Mouse (Mus musculus): ENCODE data around the gene Akt3. TPM values are rescaled to one million over a fixed set of nuclear protein-coding genes. Genes with fewer than 3 reads are reported as not detected.
A peak's percentile ranks its signal among the peaks of the same experiment; 100 is the strongest.

The Akt3 gene
- polyA plus RNA-seq, 1 experiment from 2014 or later = 3.4 TPM

DNA sequence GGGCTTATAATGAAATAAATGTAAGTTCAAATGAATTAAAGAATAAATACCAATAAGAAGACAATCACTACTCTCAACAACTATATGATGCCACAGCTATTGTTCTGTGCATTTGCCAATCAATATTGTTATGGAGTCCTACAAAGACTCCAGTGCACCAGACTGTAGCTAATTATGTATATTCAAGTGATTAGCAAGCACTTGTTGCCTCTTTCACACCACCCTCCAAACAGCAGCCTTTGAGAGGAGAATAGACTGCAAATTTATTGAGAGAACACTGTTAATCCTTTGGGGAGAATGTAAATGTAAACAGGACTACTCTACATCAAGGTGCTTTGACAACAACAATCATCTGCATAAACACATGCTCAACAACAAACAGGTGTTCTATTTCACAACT is 86.7 kb downstream of the Akt3 start:
- H3K36me3 ChIP-seq (ENCODE audit: insufficient read depth, low read length) = no peaks in the 10 kb centered on the region
- ATAC-seq (replicated peaks; ENCODE audit: low FRiP score, low read depth) (no peak), DNase-seq (ENCODE audit: low spot score) (no peak)
- no peak overlapping the region for H3K4me2 ChIP-seq (ENCODE audit: low read length)
- H3K9me3 ChIP-seq (replicated peaks; ENCODE audit: low read length) = no peaks in the 10 kb centered on the region
- no peaks in the 10 kb centered on the region for H3K27me3 ChIP-seq (ENCODE audit: insufficient read depth, low read length)
- no peak overlapping the region for H3K4me3 ChIP-seq (replicated peaks; ENCODE audit: low read depth, low read length)
- H3K9ac ChIP-seq (ENCODE audit: low read depth, low read length) = no peak overlapping the region
- H3K4me1 ChIP-seq (replicated peaks; ENCODE audit: insufficient read depth, low read length) = no peaks in the 10 kb centered on the region
- no peak overlapping the region for H3K27ac ChIP-seq
- no peak for TF ChIP-seq CTCF (IDR thresholded peaks at IDR 0.05; ENCODE audit: low read depth)

DNA sequence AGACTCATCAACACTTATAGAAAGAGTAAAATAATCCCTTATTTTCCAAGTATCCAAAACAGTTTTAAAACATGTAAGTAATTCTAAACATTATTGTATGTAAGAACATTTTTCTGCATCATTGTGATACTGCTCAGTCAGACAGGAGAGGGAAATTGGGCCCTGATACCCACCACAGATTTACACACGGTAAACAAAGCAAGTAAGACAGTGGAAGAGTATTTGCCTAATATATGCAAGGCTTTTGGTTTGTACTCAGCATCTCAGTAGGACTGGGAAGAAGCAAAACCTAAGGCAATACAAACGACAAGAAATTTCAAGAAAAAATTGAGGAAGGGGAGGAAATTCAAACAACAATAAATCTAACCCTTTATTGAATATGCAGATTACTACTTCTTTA is 92.2 kb downstream of the Akt3 start:
- no peak for DNase-seq (ENCODE audit: low spot score)
- 49% methylated on average over 2 of the region's 2 CpGs for WGBS
- Histone ChIP-seq H3K4me2 (ENCODE audit: low read length) (no peak overlapping the region), H3K27me3 (ENCODE audit: insufficient read depth, low read length) (no peaks in the 10 kb centered on the region), H3K4me1 (replicated peaks; ENCODE audit: insufficient read depth, low read length) (no peaks in the 10 kb centered on the region), H3K9me3 (replicated peaks; ENCODE audit: low read length) (no peaks in the 10 kb centered on the region), H3K9ac (ENCODE audit: low read depth, low read length) (no peak overlapping the region), H3K27ac (no peak overlapping the region), H3K4me3 (replicated peaks; ENCODE audit: low read depth, low read length) (no peak overlapping the region), H3K36me3 (ENCODE audit: insufficient read depth, low read length) (no peaks in the 10 kb centered on the region)
- no peak for TF ChIP-seq CTCF (IDR thresholded peaks at IDR 0.05; ENCODE audit: low read depth)
- ATAC-seq (replicated peaks; ENCODE audit: low FRiP score, low read depth) = no peak

DNA sequence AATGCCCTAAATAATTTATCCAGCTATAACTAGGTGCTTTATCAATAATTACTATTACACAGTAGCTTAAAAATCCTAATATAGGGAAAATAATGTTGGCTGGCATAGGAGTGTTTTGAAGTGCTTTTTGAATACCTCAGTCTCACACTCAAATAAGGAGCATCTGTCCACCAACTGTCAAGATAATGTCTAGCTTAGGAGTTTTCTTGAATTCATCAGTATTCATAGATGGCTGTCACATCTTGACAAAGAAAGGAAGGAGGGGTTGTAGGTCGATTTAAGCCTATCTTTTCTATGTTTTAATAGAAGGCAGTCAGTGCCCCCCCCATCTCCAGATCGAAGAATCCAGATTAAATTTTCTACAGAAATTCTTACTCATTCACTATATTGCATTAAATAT is 92.7 kb downstream of the Akt3 start:
- Histone ChIP-seq H3K9me3 (replicated peaks; ENCODE audit: low read length) (no peaks in the 10 kb centered on the region), H3K9ac (ENCODE audit: low read depth, low read length) (no peak overlapping the region), H3K27ac (no peak overlapping the region), H3K36me3 (ENCODE audit: insufficient read depth, low read length) (no peaks in the 10 kb centered on the region), H3K4me1 (replicated peaks; ENCODE audit: insufficient read depth, low read length) (no peaks in the 10 kb centered on the region), H3K27me3 (ENCODE audit: insufficient read depth, low read length) (no peaks in the 10 kb centered on the region), H3K4me3 (replicated peaks; ENCODE audit: low read depth, low read length) (no peak overlapping the region), H3K4me2 (ENCODE audit: low read length) (no peak overlapping the region)
- ATAC-seq (replicated peaks; ENCODE audit: low FRiP score, low read depth) = no peak
- no peak for TF ChIP-seq CTCF (IDR thresholded peaks at IDR 0.05; ENCODE audit: low read depth)
- 80% methylated on average over 2 of the region's 2 CpGs for WGBS
- DNase-seq (ENCODE audit: low spot score) = no peak

DNA sequence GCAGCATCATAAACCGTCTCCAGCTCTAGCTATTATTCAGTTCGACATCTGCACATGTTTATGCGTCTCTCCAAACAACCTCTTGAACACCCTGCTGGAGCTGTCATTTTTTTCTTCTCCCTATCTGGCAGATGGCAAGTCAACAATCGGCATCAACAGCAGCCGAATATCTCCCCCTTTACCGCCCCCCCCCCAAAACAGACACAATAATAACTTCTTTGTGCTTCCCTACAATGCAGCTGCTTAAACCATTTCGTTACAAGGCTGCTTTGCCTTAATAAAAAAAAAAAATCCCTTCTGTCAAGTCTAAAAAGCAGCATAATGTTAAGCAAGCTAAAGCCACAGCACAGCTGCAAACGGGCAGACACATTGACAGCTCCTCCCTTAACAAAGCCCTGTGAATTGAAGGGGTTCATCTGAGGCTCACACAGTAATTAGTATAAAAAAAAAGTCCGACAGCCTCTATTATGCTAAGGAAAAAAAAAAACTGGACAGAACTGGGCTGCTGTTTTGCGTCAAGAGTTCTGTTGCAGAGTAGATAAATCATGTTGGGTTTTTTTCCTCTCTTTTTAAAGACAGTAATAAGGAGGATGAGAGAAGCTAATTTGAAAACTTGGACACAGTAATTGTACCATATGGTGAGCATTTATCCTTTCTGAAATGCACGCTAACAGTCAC is 107.5 kb downstream of the Akt3 start:
- no peak for TF ChIP-seq CTCF (IDR thresholded peaks at IDR 0.05; ENCODE audit: low read depth)
- Histone ChIP-seq H3K4me3 (replicated peaks; ENCODE audit: low read depth, low read length) (no peak overlapping the region), H3K36me3 (ENCODE audit: insufficient read depth, low read length) (no peaks in the 10 kb centered on the region), H3K9me3 (replicated peaks; ENCODE audit: low read length) (no peaks in the 10 kb centered on the region), H3K27me3 (ENCODE audit: insufficient read depth, low read length) (no peaks in the 10 kb centered on the region), H3K4me1 (replicated peaks; ENCODE audit: insufficient read depth, low read length) (no peaks in the 10 kb centered on the region), H3K9ac (ENCODE audit: low read depth, low read length) (no peak overlapping the region), H3K27ac (no peak overlapping the region), H3K4me2 (ENCODE audit: low read length) (peak overlapping the region; percentile 10)
- DNase-seq (ENCODE audit: low spot score) (peak; percentile 84), ATAC-seq (replicated peaks; ENCODE audit: low FRiP score, low read depth) (no peak; the same call in 1 of the 2 replicates)
- WGBS = 32% methylated on average over 11 of the region's 11 CpGs

DNA sequence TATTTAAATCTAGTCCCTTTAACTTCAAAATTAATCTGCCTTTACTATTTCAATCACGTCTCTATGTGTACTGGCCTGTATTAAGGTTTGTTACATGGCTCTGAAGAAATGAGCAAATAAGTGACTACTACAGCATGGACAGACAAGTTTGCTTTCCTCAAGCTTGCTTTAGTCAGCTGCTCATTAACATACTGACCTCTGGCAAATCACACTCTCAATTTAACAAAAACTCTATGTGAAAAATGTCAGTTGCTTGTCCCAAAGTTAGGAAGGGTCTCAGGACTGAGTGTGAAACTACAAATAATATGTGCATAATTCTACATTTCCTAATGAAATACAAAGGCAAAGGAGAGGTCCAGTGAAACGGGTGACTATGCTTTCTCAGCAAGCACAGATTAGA is 109.3 kb downstream of the Akt3 start:
- Histone ChIP-seq H3K4me3 (replicated peaks; ENCODE audit: low read depth, low read length) (no peak overlapping the region), H3K9ac (ENCODE audit: low read depth, low read length) (no peak overlapping the region), H3K9me3 (replicated peaks; ENCODE audit: low read length) (no peaks in the 10 kb centered on the region), H3K4me2 (ENCODE audit: low read length) (no peak overlapping the region), H3K27me3 (ENCODE audit: insufficient read depth, low read length) (no peaks in the 10 kb centered on the region), H3K27ac (no peak overlapping the region), H3K4me1 (replicated peaks; ENCODE audit: insufficient read depth, low read length) (no peaks in the 10 kb centered on the region), H3K36me3 (ENCODE audit: insufficient read depth, low read length) (no peaks in the 10 kb centered on the region)
- no peak for TF ChIP-seq CTCF (IDR thresholded peaks at IDR 0.05; ENCODE audit: low read depth)
- 60% methylated on average over 2 of the region's 2 CpGs for WGBS
- DNase-seq (ENCODE audit: low spot score) = no peak
- no peak for ATAC-seq (replicated peaks; ENCODE audit: low FRiP score, low read depth)

DNA sequence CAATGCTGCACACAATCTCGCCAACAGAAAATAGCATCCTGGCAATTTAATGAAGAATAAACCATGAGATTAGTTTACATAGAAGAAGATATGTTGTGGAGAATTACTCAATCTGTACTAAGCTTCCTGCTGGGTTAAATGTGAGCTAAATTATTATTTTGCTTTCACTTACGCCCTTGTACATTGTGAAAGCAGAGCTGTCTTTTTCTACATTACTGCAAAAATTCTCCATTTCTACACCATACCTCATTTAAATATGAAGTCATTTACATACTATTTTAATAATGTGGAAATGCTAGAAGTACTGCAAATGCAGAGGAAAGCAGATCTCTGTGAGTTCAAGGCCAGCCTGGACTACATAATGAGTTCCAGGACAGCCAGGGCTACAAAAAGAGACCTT is 116.5 kb downstream of the Akt3 start:
- no peak for DNase-seq (ENCODE audit: low spot score)
- Histone ChIP-seq H3K9ac (ENCODE audit: low read depth, low read length) (no peak overlapping the region), H3K4me3 (replicated peaks; ENCODE audit: low read depth, low read length) (no peak overlapping the region), H3K4me2 (ENCODE audit: low read length) (no peak overlapping the region), H3K4me1 (replicated peaks; ENCODE audit: insufficient read depth, low read length) (no peaks in the 10 kb centered on the region), H3K27ac (no peak overlapping the region), H3K27me3 (ENCODE audit: insufficient read depth, low read length) (no peaks in the 10 kb centered on the region), H3K9me3 (replicated peaks; ENCODE audit: low read length) (no peaks in the 10 kb centered on the region), H3K36me3 (ENCODE audit: insufficient read depth, low read length) (no peaks in the 10 kb centered on the region)
- WGBS = 90% methylated on average over 2 of the region's 2 CpGs
- TF ChIP-seq CTCF (IDR thresholded peaks at IDR 0.05; ENCODE audit: low read depth) = no peak
- no peak for ATAC-seq (replicated peaks; ENCODE audit: low FRiP score, low read depth)

DNA sequence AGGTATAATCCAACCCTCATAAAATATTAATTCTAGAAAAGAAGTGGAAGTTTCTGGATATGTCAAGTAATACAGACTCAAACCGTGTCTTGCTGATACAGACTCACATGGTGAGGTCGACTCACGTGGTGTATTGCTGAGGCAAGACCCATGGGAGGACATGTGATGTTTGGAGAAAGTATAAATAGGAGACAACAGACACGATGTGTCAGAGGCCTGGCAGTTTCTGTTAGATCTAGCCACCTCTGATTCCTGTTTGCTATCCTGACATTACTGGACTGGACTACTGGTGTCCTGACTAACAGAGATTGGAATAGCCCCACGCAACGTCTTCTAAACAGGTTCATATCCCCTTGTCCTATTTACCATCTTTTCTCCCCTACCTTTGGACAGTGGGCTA is 118.4 kb downstream of the Akt3 start:
- H3K27me3 ChIP-seq (ENCODE audit: insufficient read depth, low read length) = no peaks in the 10 kb centered on the region
- H3K4me3 ChIP-seq (replicated peaks; ENCODE audit: low read depth, low read length) = no peak overlapping the region
- no peaks in the 10 kb centered on the region for H3K4me1 ChIP-seq (replicated peaks; ENCODE audit: insufficient read depth, low read length)
- no peak overlapping the region for H3K4me2 ChIP-seq (ENCODE audit: low read length)
- 79% methylated on average over 6 of the region's 6 CpGs for WGBS
- ATAC-seq (replicated peaks; ENCODE audit: low FRiP score, low read depth) (no peak), DNase-seq (ENCODE audit: low spot score) (no peak)
- no peak for TF ChIP-seq CTCF (IDR thresholded peaks at IDR 0.05; ENCODE audit: low read depth)
- no peaks in the 10 kb centered on the region for H3K36me3 ChIP-seq (ENCODE audit: insufficient read depth, low read length)
- H3K9ac ChIP-seq (ENCODE audit: low read depth, low read length) = no peak overlapping the region
- no peak overlapping the region for H3K27ac ChIP-seq
- H3K9me3 ChIP-seq (replicated peaks; ENCODE audit: low read length) = no peaks in the 10 kb centered on the region

Measured in kidney, postnatal 0 days (tissue).